Mouse (Mus musculus) heart, adult 2 months (tissue): ENCODE measurements around the gene Trim63. TPM values are rescaled to one million over a fixed set of nuclear protein-coding genes. Genes with fewer than 3 reads are reported as not detected.
"Not testable (repeated sequence)": the region's sequence is repeated elsewhere in the genome, so short reads cannot be mapped to it uniquely, and the experiment has no call there.

Experiments used
- DNase-seq, 2 experiments: peaks; one replicate each; pipeline ENCODE4 v3.0.0; 2021
- H3K27ac ChIP-seq: fragments of 200-600 bp; 2 replicates; pipeline ENCODE4 v1.8.1; 2022
- H3K27me3 ChIP-seq: fragments of 200-500 bp; 2 replicates; pipeline ENCODE4 v1.6.1; 2012; ENCODE audit warnings: mild to moderate bottlenecking, low read length, inconsistent platforms, mixed read lengths; ENCODE audit not compliant: control insufficient read depth, insufficient read depth
- H3K36me3 ChIP-seq: fragments of 200-500 bp; 2 replicates; pipeline ENCODE4 v1.6.1; 2012; ENCODE audit warnings: low read length, inconsistent platforms; ENCODE audit not compliant: control insufficient read depth, insufficient read depth
- H3K4me1 ChIP-seq: fragments of 200-500 bp; 2 replicates; pipeline ENCODE4 v1.6.1; 2011; ENCODE audit warnings: low read length; ENCODE audit not compliant: control insufficient read depth, insufficient read depth
- H3K4me3 ChIP-seq: fragments of 200-600 bp; 2 replicates; pipeline ENCODE4 v1.8.1; 2022
- H3K79me2 ChIP-seq: fragments of 200-500 bp; replicated peaks from 2 replicates; pipeline ENCODE4 v1.6.1; 2012; ENCODE audit warnings: mild to moderate bottlenecking, inconsistent platforms, low read length, moderate library complexity, mixed read lengths; ENCODE audit not compliant: control insufficient read depth, insufficient read depth
- H3K9ac ChIP-seq: fragments of 200-500 bp; 2 replicates; pipeline ENCODE4 v1.6.1; 2012; ENCODE audit warnings: low read depth, mild to moderate bottlenecking, control low read depth, inconsistent platforms, low read length, mixed read lengths
- CTCF ChIP-seq: fragments of 200-600 bp; IDR thresholded peaks from 2 replicates; pipeline ENCODE4 v1.8.1; 2022; ENCODE audit warnings: antibody characterized with exemption, mild to moderate bottlenecking, moderate library complexity
- EP300 ChIP-seq: fragments of 200-500 bp; IDR thresholded peaks from 2 replicates; pipeline ENCODE4 v1.6.1; 2011; ENCODE audit warnings: low read depth, low read length, control low read depth; ENCODE audit not compliant: insufficient read depth
- POLR2A ChIP-seq: fragments of 200-500 bp; IDR thresholded peaks from 2 replicates; pipeline ENCODE4 v1.6.1; 2011; ENCODE audit warnings: mild to moderate bottlenecking, low read depth, low read length, control low read depth; ENCODE audit not compliant: insufficient read depth
- WGBS: fragments of 180-500 bp; shearing (Covaris S2); methylation state at CpG from one replicate; pipeline ENCODE4 v1.1.7; 2018; 5-methylcytosine and 5-hydroxymethylcytosine counted together
- intact Hi-C: fragments of 180-260 bp; cut with DNase I; formaldehyde crosslinking; loops from one replicate; pipeline ENCODE4 v1.15.1; 2025
- long read RNA-seq: library from polyadenylated mRNA; stranded (forward); transcript quantifications from one replicate; pipeline ENCODE4 v2.0.0, GENCODE M21; 2021
- polyA plus RNA-seq: library from polyadenylated mRNA; depleted of rRNA; stranded (reverse); fragments of >200 nt; gene quantifications from 2 replicates; pipeline ENCODE4 v1.2.3, GENCODE M21; 2012; rRNA removed
- total RNA-seq, 2 experiments: library from RNA; stranded (reverse); gene quantifications; 2 replicates each; pipeline ENCODE4 v1.2.3; 2021

The Trim63 gene
- total RNA-seq (100 to 1,000 TPM; 209 to 210 TPM), polyA plus RNA-seq (142 and 215 TPM in 2 replicates)
- long read RNA-seq, transcript Trim63-202 (9 exons, 1,886 nt) = major isoform, 213 of 263 reads
- long read RNA-seq, partial matches to known transcripts = 26 of 263 reads
- long read RNA-seq, other reads (novel, unspliced or antisense) = 24 of 263 reads

DNA sequence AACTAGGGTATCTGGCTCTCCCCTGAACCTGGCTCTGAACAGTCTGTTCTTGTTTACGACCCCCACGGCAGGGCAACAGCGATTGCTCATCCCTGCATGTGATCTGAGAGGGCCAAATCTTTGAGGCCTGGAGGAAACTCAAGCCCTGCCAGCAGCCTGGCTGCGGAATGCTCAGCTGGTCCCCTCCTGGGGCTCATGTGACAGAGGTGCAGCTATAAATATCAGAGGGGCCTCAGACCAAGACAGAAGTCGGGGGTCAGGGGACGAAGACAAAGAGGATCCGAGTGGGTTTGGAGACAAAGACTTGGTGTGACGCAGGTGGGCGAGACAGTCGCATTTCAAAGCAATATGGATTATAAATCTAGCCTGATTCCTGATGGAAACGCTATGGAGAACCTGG lies at the start of gene Trim63:
TSS of gene Trim63 (plus strand) at position 245 of the 400 bp plus-strand sequence.
- H3K9ac ChIP-seq = peak within 1 kb of the TSS; percentile 80
- no peaks in the 10 kb centered on the region for H3K79me2 ChIP-seq
- H3K4me1 ChIP-seq = no peaks in the 10 kb centered on the region
- 0 out of 2 replicates have a peak, but pooled peaks cover 2% of the 10 kb centered on the region for H3K36me3 ChIP-seq
- H3K4me3 ChIP-seq = peak within 1 kb of the TSS; percentile 50
- H3K27me3 ChIP-seq = no peaks in the 10 kb centered on the region
- 30% methylated on average over 11 of the region's 11 CpGs for WGBS
- peak within 1 kb of the TSS; percentile 89 for H3K27ac ChIP-seq
- peak; percentile 60 to 80 for DNase-seq
- intact Hi-C loops = loop anchor here (1.0 to 2.0 kb wide), 2 partner anchors 14 to 41 kb away; no protein-coding TSS in a partner anchor
- TF ChIP-seq POLR2A (peak; percentile 97), EP300 (no peak; the same call in none of the 2 replicates)

DNA sequence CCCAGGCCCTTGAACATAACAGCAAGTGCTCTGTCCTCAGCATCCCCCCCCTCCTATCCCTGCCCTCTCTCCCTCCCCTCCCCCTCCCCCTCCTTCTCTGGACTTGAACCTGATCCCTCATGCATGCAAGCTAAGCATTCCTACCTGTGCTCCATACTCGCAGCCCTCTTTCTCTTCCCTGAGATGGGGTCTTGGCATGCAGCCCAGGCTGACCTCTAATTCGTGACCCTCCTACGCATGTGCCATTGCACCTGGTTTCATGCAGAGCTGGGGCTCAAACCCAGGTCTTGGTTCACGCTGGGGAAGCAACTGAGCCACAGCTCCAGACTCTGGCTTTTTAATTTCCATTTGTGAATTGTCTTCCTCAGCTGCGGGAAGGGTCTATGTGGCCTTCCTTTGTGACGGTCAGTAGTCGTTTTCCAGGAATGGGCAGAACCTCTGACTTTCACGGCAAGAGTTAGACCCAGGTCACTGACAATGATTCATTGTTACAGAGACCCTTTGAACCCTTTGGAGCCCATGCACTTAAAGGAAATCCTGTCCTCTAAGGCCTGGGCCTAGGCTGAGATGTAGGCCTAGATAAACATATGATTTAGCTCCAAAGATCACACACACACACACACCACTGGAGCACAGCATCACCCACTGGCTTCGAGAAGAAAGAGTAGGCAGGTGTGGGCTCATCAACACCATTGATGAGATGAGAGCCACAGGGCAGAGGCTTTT lies 48.9 kb upstream of the Trim63 start:
- intact Hi-C loops = no loop called here

DNA sequence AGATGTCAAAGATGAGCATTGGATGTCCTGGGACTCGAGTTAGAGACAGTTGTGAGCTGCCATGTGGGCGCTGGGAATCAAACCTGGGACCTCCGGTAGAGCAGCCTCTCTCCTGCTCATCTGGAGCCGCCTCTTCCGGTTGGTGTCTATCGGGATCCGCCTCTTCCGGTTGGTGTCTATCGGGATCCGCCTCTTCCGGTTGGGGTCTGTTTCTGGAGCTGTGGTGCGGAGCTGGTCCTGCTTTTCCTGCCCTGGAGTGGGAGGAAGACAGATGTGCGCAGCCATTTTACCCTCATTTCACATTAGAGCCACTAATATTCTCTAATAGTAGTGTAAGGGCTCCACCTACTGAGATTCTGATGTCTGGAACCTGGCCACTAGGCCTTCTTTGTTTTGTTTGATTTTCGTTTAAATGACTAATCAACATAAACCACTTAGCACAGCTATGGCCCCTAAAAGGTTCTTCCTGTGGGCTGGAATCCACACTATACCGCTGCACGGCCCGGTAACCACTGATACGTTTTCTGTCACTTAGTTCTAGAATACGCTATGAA lies 46.7 kb upstream of the Trim63 start:
- Histone ChIP-seq H3K9ac (no peak overlapping the region), H3K27me3 (no peaks in the 10 kb centered on the region), H3K79me2 (no peaks in the 10 kb centered on the region), H3K27ac (no peak overlapping the region), H3K4me3 (no peak overlapping the region), H3K4me1 (peaks cover 4% of the 10 kb centered on the region; the same call in 1 of the 2 replicates), H3K36me3 (no peaks in the 10 kb centered on the region)
- intact Hi-C loops = loop anchor here (1.0 to 2.0 kb wide), 2 partner anchors 19 kb away; partner anchors contain the start of gene Pdik1l
- DNase-seq = no peak
- TF ChIP-seq EP300 = no peak
- TF ChIP-seq POLR2A = no peak
- TF ChIP-seq CTCF = peak; percentile 71
- 62% methylated on average over 19 of the region's 19 CpGs for WGBS

More for the DNA sequence above, 48.9 kb upstream of the Trim63 start:
- H3K79me2 ChIP-seq = no peaks in the 10 kb centered on the region
- 54% methylated on average over 9 of the region's 9 CpGs for WGBS
- H3K9ac ChIP-seq = no peak overlapping the region
- no peak for DNase-seq
- peak overlapping the region; percentile 47; the same call in 1 of the 2 replicates for H3K27ac ChIP-seq
- no peaks in the 10 kb centered on the region for H3K27me3 ChIP-seq
- peak; percentile 21; the same call in 1 of the 2 replicates for TF ChIP-seq CTCF
- TF ChIP-seq EP300 = no peak
- TF ChIP-seq POLR2A = no peak
- H3K36me3 ChIP-seq = no peaks in the 10 kb centered on the region
- peaks cover 4% of the 10 kb centered on the region; the same call in 1 of the 2 replicates for H3K4me1 ChIP-seq
- H3K4me3 ChIP-seq = no peak overlapping the region

DNA sequence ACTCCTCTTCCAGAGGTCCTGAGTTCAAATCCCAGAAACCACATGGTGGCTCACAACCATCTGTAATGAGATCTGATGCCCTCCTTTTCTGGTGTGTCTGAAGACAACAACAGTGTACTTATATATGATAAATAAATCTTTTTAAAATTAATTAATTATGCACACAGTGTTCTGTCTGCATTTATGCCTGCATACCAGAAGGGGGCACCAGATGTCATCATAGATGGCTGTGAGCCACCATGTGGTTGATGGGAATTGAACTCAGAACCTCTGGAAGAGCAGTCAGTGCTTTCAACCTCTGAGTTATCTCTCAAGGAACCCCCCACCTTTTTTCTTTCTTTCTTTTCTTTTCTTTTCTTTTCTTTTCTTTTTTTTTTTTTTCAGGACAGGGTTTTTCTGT lies 45.3 kb upstream of the Trim63 start:
- not testable (repeated sequence) for H3K4me3 ChIP-seq, DNase-seq, H3K36me3 ChIP-seq, H3K4me1 ChIP-seq, H3K27ac ChIP-seq, H3K9ac ChIP-seq, H3K79me2 ChIP-seq, H3K27me3 ChIP-seq
- peak; percentile 71 for TF ChIP-seq CTCF
- intact Hi-C loops = loop anchor here (2.0 kb wide), 1 partner anchor 17 kb away; the partner anchor contains the start of gene Pdik1l

DNA sequence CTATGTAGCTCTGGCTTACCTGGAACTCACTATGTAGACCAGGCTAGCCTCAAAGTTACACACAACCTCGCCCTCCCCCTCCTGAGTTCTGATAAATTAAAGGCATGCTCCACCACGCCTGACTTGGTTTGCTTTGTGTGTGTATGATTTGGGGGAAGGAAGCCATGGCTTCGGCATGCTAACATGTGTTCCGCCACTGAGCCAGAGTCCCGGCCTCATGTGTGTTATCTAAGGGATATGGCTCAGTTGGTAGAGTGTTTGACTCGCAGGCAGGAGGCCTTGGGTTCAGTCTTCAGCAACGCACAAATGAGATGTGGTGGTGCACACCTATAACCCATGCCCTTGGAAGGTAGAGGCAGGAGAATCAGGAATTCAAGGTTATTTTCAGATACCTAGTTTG lies 42.9 kb upstream of the Trim63 start:
- intact Hi-C loops = no loop called here
- Histone ChIP-seq H3K4me1 (no peaks in the 10 kb centered on the region; the same call in 1 of the 2 replicates), H3K9ac (no peak overlapping the region), H3K36me3 (no peaks in the 10 kb centered on the region), H3K27ac (no peak overlapping the region), H3K4me3 (no peak overlapping the region), H3K27me3 (no peaks in the 10 kb centered on the region), H3K79me2 (no peaks in the 10 kb centered on the region)
- DNase-seq = no peak
- TF ChIP-seq CTCF (no peak), POLR2A (no peak), EP300 (no peak)
- WGBS = 85% methylated on average over 7 of the region's 7 CpGs
